Mouse (Mus musculus): ENCODE measurements at regions not wholly inside any gene's neighbourhood (a gene's known extent, or its start where the extent isn't known, plus 50 kb on each side); places are given as distances from the start of the nearest gene placed in this dataset.
A peak's percentile ranks its signal among the peaks of the same experiment; 100 is the strongest.
"Not testable (repeated sequence)": the region's sequence is repeated elsewhere in the genome, so short reads cannot be mapped to it uniquely, and the experiment has no call there.

GRCm38 (mm10) chr15:62257955-62258354 is 1335.1 kb upstream of the A1bg start:
- H3K4me3 ChIP-seq (ENCODE audit: low read depth, low read length), result no peak overlapping the region
- H3K4me1 ChIP-seq (ENCODE audit: control insufficient read depth, insufficient read depth, low read length), result no peaks in the 10 kb centered on the region
- no peaks in the 10 kb centered on the region for H3K9me3 ChIP-seq (ENCODE audit: control insufficient read depth, low read depth, low read length)
- 0 out of 2 replicates have a peak, but pooled peaks have one; percentile 56 for ATAC-seq (ENCODE audit: insufficient number of reproducible peaks, insufficient read depth, low FRiP score, low read depth)
- no peak overlapping the region for H3K4me2 ChIP-seq (replicated peaks; ENCODE audit: low read depth, low read length)
- no peaks in the 10 kb centered on the region for H3K36me3 ChIP-seq (ENCODE audit: control insufficient read depth, insufficient read depth, low read length)
- WGBS, result 40% methylated on average over 3 of the region's 3 CpGs
- H3K27me3 ChIP-seq (ENCODE audit: control insufficient read depth, insufficient read depth, low read length), result no peaks in the 10 kb centered on the region
- no peak overlapping the region for H3K27ac ChIP-seq (ENCODE audit: low read length)
- no peak overlapping the region for H3K9ac ChIP-seq (replicated peaks; ENCODE audit: low read depth, low read length)

GRCm38 (mm10) chr15:62257110-62257667 is 1334.4 kb upstream of the A1bg start:
- Histone ChIP-seq H3K9me3 (ENCODE audit: control insufficient read depth, low read depth, low read length) (no peaks in the 10 kb centered on the region), H3K4me3 (ENCODE audit: low read depth, low read length) (no peak overlapping the region), H3K4me1 (ENCODE audit: control insufficient read depth, insufficient read depth, low read length) (no peaks in the 10 kb centered on the region), H3K4me2 (replicated peaks; ENCODE audit: low read depth, low read length) (no peak overlapping the region), H3K9ac (replicated peaks; ENCODE audit: low read depth, low read length) (no peak overlapping the region), H3K36me3 (ENCODE audit: control insufficient read depth, insufficient read depth, low read length) (no peaks in the 10 kb centered on the region), H3K27me3 (ENCODE audit: control insufficient read depth, insufficient read depth, low read length) (no peaks in the 10 kb centered on the region), H3K27ac (ENCODE audit: low read length) (no peak overlapping the region)
- ATAC-seq (ENCODE audit: insufficient number of reproducible peaks, insufficient read depth, low FRiP score, low read depth), result no peak
- 90% methylated on average over 1 of the region's 1 CpGs for WGBS

- H3K4me2 ChIP-seq (replicated peaks; ENCODE audit: low read depth, low read length), result no peak overlapping the region
- no peaks in the 10 kb centered on the region for H3K36me3 ChIP-seq (ENCODE audit: control insufficient read depth, insufficient read depth, low read length)
- no peaks in the 10 kb centered on the region for H3K27me3 ChIP-seq (ENCODE audit: control insufficient read depth, insufficient read depth, low read length)
- ATAC-seq (ENCODE audit: insufficient number of reproducible peaks, insufficient read depth, low FRiP score, low read depth), result no peak
- no peaks in the 10 kb centered on the region for H3K9me3 ChIP-seq (ENCODE audit: control insufficient read depth, low read depth, low read length)
- 95% methylated on average over 5 of the region's 5 CpGs for WGBS
- H3K27ac ChIP-seq (ENCODE audit: low read length), result no peak overlapping the region
- H3K4me1 ChIP-seq (ENCODE audit: control insufficient read depth, insufficient read depth, low read length), result no peaks in the 10 kb centered on the region
- H3K9ac ChIP-seq (replicated peaks; ENCODE audit: low read depth, low read length), result no peak overlapping the region
- H3K4me3 ChIP-seq (ENCODE audit: low read depth, low read length), result no peak overlapping the region
These were observed 1332.8 kb upstream of the A1bg start for GRCm38 (mm10) chr15:62255571-62255970.

- Histone ChIP-seq H3K9me3 (ENCODE audit: control insufficient read depth, low read depth, low read length) (no peaks in the 10 kb centered on the region), H3K4me1 (ENCODE audit: control insufficient read depth, insufficient read depth, low read length) (no peaks in the 10 kb centered on the region), H3K27ac (ENCODE audit: low read length) (no peak overlapping the region), H3K36me3 (ENCODE audit: control insufficient read depth, insufficient read depth, low read length) (no peaks in the 10 kb centered on the region), H3K4me3 (ENCODE audit: low read depth, low read length) (no peak overlapping the region), H3K4me2 (replicated peaks; ENCODE audit: low read depth, low read length) (no peak overlapping the region), H3K27me3 (ENCODE audit: control insufficient read depth, insufficient read depth, low read length) (no peaks in the 10 kb centered on the region), H3K9ac (replicated peaks; ENCODE audit: low read depth, low read length) (no peak overlapping the region)
- WGBS, result 71% methylated on average over 4 of the region's 4 CpGs
- ATAC-seq (ENCODE audit: insufficient number of reproducible peaks, insufficient read depth, low FRiP score, low read depth), result no peak
These were observed 1330.9 kb upstream of the A1bg start for GRCm38 (mm10) chr15:62253724-62254123.

GRCm38 (mm10) chr15:62252078-62252833 is 1329.4 kb upstream of the A1bg start:
- H3K4me1 ChIP-seq (ENCODE audit: control insufficient read depth, insufficient read depth, low read length); H3K9me3 ChIP-seq (ENCODE audit: control insufficient read depth, low read depth, low read length); ATAC-seq (ENCODE audit: insufficient number of reproducible peaks, insufficient read depth, low FRiP score, low read depth); H3K9ac ChIP-seq (replicated peaks; ENCODE audit: low read depth, low read length); H3K4me3 ChIP-seq (ENCODE audit: low read depth, low read length); H3K36me3 ChIP-seq (ENCODE audit: control insufficient read depth, insufficient read depth, low read length); H3K27me3 ChIP-seq (ENCODE audit: control insufficient read depth, insufficient read depth, low read length); H3K27ac ChIP-seq (ENCODE audit: low read length); H3K4me2 ChIP-seq (replicated peaks; ENCODE audit: low read depth, low read length): not testable (repeated sequence)
- WGBS, result 91% methylated on average over 2 of the region's 2 CpGs

DNA sequence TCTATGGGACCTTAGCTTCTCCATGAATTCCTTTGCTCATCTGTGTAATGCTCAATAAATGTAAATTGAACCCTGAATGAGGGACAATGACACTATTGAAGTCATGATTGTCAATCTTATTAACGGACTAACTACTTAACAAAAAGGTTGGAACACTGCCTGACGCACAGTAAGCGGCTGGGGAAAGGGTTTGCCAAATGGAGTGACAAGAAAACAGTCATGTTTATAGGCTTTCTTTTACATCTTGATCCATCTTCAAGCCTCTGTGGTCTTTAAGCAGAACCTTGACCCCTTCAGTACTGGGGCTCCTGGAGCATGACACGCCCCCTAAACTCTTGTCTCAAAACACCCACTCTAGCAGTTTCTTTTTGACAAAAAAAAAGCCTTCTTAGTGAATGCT is 1326.6 kb upstream of the A1bg start:
- Histone ChIP-seq H3K27me3 (ENCODE audit: control insufficient read depth, insufficient read depth, low read length) (no peaks in the 10 kb centered on the region), H3K27ac (ENCODE audit: low read length) (no peak overlapping the region), H3K4me2 (replicated peaks; ENCODE audit: low read depth, low read length) (no peak overlapping the region), H3K4me1 (ENCODE audit: control insufficient read depth, insufficient read depth, low read length) (no peaks in the 10 kb centered on the region), H3K4me3 (ENCODE audit: low read depth, low read length) (no peak overlapping the region), H3K36me3 (ENCODE audit: control insufficient read depth, insufficient read depth, low read length) (no peaks in the 10 kb centered on the region), H3K9ac (replicated peaks; ENCODE audit: low read depth, low read length) (no peak overlapping the region), H3K9me3 (ENCODE audit: control insufficient read depth, low read depth, low read length) (no peaks in the 10 kb centered on the region)
- 86% methylated on average over 4 of the region's 4 CpGs for WGBS
- no peak for ATAC-seq (ENCODE audit: insufficient number of reproducible peaks, insufficient read depth, low FRiP score, low read depth)

- no peak overlapping the region for H3K9ac ChIP-seq (replicated peaks; ENCODE audit: low read depth, low read length)
- ATAC-seq (ENCODE audit: insufficient number of reproducible peaks, insufficient read depth, low FRiP score, low read depth), result no peak
- H3K27me3 ChIP-seq (ENCODE audit: control insufficient read depth, insufficient read depth, low read length), result no peaks in the 10 kb centered on the region
- no peaks in the 10 kb centered on the region for H3K36me3 ChIP-seq (ENCODE audit: control insufficient read depth, insufficient read depth, low read length)
- H3K4me3 ChIP-seq (ENCODE audit: low read depth, low read length), result no peak overlapping the region
- no peaks in the 10 kb centered on the region for H3K4me1 ChIP-seq (ENCODE audit: control insufficient read depth, insufficient read depth, low read length)
- H3K4me2 ChIP-seq (replicated peaks; ENCODE audit: low read depth, low read length), result no peak overlapping the region
- no peaks in the 10 kb centered on the region for H3K9me3 ChIP-seq (ENCODE audit: control insufficient read depth, low read depth, low read length)
- H3K27ac ChIP-seq (ENCODE audit: low read length), result no peak overlapping the region
- 91% methylated on average over 4 of the region's 4 CpGs for WGBS
These were observed 1323.8 kb upstream of the A1bg start for GRCm38 (mm10) chr15:62246561-62247079.

- H3K36me3 ChIP-seq (ENCODE audit: control insufficient read depth, insufficient read depth, low read length), result no peaks in the 10 kb centered on the region
- H3K27me3 ChIP-seq (ENCODE audit: control insufficient read depth, insufficient read depth, low read length), result no peaks in the 10 kb centered on the region
- no peak overlapping the region for H3K4me2 ChIP-seq (replicated peaks; ENCODE audit: low read depth, low read length)
- WGBS, result 91% methylated on average over 1 of the region's 1 CpGs
- H3K4me1 ChIP-seq (ENCODE audit: control insufficient read depth, insufficient read depth, low read length), result no peaks in the 10 kb centered on the region
- no peaks in the 10 kb centered on the region for H3K9me3 ChIP-seq (ENCODE audit: control insufficient read depth, low read depth, low read length)
- no peak for ATAC-seq (ENCODE audit: insufficient number of reproducible peaks, insufficient read depth, low FRiP score, low read depth)
- no peak overlapping the region for H3K27ac ChIP-seq (ENCODE audit: low read length)
- no peak overlapping the region for H3K9ac ChIP-seq (replicated peaks; ENCODE audit: low read depth, low read length)
- no peak overlapping the region for H3K4me3 ChIP-seq (ENCODE audit: low read depth, low read length)
These were observed 1322.4 kb upstream of the A1bg start for GRCm38 (mm10) chr15:62245237-62245636.
